Mouse (Mus musculus) CD4-positive, CD25-positive, alpha-beta regulatory T cell (primary cell): ENCODE results near the gene Sumo1. TPM values are rescaled to one million over a fixed set of nuclear protein-coding genes. Genes with fewer than 3 reads are reported as not detected.

Source experiments
- polyA plus RNA-seq: library from polyadenylated mRNA; unstranded; fragments of 100-300 nt; shearing (Covaris generic); gene quantifications from one replicate; pipeline ENCODE4 v1.2.1, GENCODE M21; 2017

Gene Sumo1
- polyA plus RNA-seq = 350 TPM

DNA sequence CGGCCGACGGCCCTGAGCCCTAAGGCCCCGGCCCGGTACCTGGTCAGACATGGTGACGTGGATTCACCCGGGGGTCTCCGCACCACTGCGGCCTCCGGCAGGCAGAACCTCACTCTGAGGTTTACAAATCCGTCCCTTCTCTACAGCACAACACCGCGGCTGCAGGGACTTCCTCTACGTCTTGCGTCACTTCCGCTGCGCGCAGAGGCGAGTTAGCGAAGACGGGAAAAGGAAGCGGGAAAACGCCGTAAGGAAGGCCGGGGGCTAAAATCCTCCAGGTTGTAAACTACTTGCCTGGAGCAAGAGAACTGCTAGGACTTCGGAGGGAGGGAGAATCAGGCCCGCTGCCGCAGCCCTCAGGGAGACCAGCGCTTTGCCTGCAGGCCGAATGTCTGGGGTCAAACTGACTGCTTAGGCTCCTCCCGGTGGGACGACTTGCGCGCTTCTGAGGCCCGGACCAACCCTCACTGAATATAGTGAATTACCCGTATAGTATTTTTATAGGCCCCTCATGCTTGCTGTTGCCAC lies at the start of gene Sumo1:
Gene Sumo1, minus strand, starts transcription at position 194 of the 528 bp plus-strand sequence.

GRCm38 (mm10) chr1:59684819-59685755 lies 14.5 kb upstream of the Sumo1 start, which contains the start of gene Nop58:
Gene Nop58, plus strand, starts transcription at chr1:59684971.

Other genes starting within 250 kb of the Sumo1 start
- gene Fzd7, start 188.4 kb downstream of the Sumo1 start, polyA plus RNA-seq = 0.34 TPM
- gene Gm973, start 154.6 kb downstream of the Sumo1 start, polyA plus RNA-seq = 1.4 TPM
- 202 TPM for gene Nop58, start 14.1 kb upstream of the Sumo1 start, polyA plus RNA-seq
- gene Bmpr2, start 92.6 kb upstream of the Sumo1 start, polyA plus RNA-seq = 0.89 TPM
- gene Fam117b, start 242.2 kb upstream of the Sumo1 start, polyA plus RNA-seq = 39.6 TPM